Mouse (Mus musculus): ENCODE measurements at regions not wholly inside any gene's neighbourhood (a gene's known extent, or its start where the extent isn't known, plus 50 kb on each side); places are given as distances from the start of the nearest gene placed in this dataset.
A peak's percentile ranks its signal among the peaks of the same experiment; 100 is the strongest.

GRCm38 (mm10) chr10:118799767-118800166 is 70.2 kb downstream of the Dyrk2 start:
- H3K27ac ChIP-seq (ENCODE audit: insufficient read depth, low read depth, low read length, poor library complexity, severe bottlenecking): no peak overlapping the region
- H3K9me3 ChIP-seq (ENCODE audit: control insufficient read depth, insufficient read depth, low read depth, low read length): no peaks in the 10 kb centered on the region
- TF ChIP-seq MAFK (IDR thresholded peaks at IDR 0.05; ENCODE audit: insufficient read depth, low read depth, low read length) (no peak), HCFC1 (IDR thresholded peaks at IDR 0.05; ENCODE audit: borderline replicate concordance, insufficient read depth, low read length) (no peak), CHD2 (IDR thresholded peaks at IDR 0.05; ENCODE audit: low read depth, low read length) (no peak), ZC3H11A (IDR thresholded peaks at IDR 0.05; ENCODE audit: borderline replicate concordance, low read depth, low read length) (no peak), ZNF384 (IDR thresholded peaks at IDR 0.05; ENCODE audit: low read depth, low read length) (no peak)
- peaks cover 4 to 14% of the 10 kb centered on the region in 2 experiments; a peak in 2 of 4 replicates for H3K4me1 ChIP-seq (ENCODE audit: control insufficient read depth in 2 of 2, insufficient read depth in 2 of 2, low read length in 2 of 2, poor library complexity in 1 of 2)
- H3K36me3 ChIP-seq (ENCODE audit: control insufficient read depth, insufficient read depth, low read length, poor library complexity, severe bottlenecking): no peaks in the 10 kb centered on the region
- in situ Hi-C loops (cut with MboI; ENCODE audit: low sequenced_read_pairs in 2 of 2, unreplicated experiment in 2 of 2): no loop called here
- no peak for DNase-seq (ENCODE audit: low read depth, low spot score)
- H3K4me3 ChIP-seq (ENCODE audit: insufficient read depth in 1 of 2, low read depth in 1 of 2, low read length in 2 of 2, poor library complexity in 1 of 2, severe bottlenecking in 1 of 2): no peak overlapping the region
- H3K9ac ChIP-seq (ENCODE audit: insufficient read depth, low read depth, low read length, poor library complexity, severe bottlenecking): no peak overlapping the region

DNA sequence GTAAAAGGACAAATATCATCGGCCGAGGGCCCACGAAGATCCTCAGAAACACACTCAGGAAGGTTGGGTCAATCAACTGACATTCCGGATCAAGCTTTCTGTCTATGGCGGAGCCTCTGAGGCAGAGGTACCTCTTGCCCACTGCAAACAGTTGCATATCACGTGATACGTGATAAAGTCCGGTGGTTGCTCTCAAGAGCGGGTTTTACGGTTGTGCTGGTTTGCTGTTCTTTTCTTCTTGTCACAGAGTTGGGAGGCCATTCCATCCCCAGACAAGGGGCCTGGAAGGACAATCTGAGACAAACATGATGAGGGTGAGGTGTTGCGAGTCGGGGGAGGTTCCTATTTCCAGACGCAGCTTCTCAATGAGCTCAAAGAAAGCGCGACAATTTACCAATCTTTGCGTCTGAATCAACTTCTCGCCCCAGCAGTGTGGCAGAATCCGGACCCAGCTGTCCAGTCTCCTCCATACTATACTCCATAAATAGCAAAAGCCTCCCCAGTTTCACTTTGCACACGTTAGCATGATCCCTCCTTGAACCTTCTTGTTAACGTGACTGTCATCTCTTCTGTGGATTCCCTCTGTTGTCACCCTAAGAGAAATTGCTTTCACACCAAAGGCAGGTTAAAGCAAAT is 66.0 kb downstream of the Dyrk2 start:
- no peak overlapping the region for H3K9ac ChIP-seq (ENCODE audit: insufficient read depth, low read depth, low read length, poor library complexity, severe bottlenecking)
- TF ChIP-seq HCFC1 (IDR thresholded peaks at IDR 0.05; ENCODE audit: borderline replicate concordance, insufficient read depth, low read length): no peak
- no peak for TF ChIP-seq ZNF384 (IDR thresholded peaks at IDR 0.05; ENCODE audit: low read depth, low read length)
- TF ChIP-seq ZC3H11A (IDR thresholded peaks at IDR 0.05; ENCODE audit: borderline replicate concordance, low read depth, low read length): no peak
- TF ChIP-seq MAFK (IDR thresholded peaks at IDR 0.05; ENCODE audit: insufficient read depth, low read depth, low read length): no peak
- TF ChIP-seq CHD2 (IDR thresholded peaks at IDR 0.05; ENCODE audit: low read depth, low read length): no peak
- DNase-seq (ENCODE audit: low read depth, low spot score): no peak
- in situ Hi-C loops (cut with MboI; ENCODE audit: low sequenced_read_pairs in 2 of 2, unreplicated experiment in 2 of 2): no loop called here
- no peaks in the 10 kb centered on the region for H3K36me3 ChIP-seq (ENCODE audit: control insufficient read depth, insufficient read depth, low read length, poor library complexity, severe bottlenecking)
- peaks cover 5 to 15% of the 10 kb centered on the region in 2 experiments; a peak in 2 of 4 replicates for H3K4me1 ChIP-seq (ENCODE audit: control insufficient read depth in 2 of 2, insufficient read depth in 2 of 2, low read length in 2 of 2, poor library complexity in 1 of 2)
- H3K4me3 ChIP-seq (ENCODE audit: insufficient read depth in 1 of 2, low read depth in 1 of 2, low read length in 2 of 2, poor library complexity in 1 of 2, severe bottlenecking in 1 of 2): peak overlapping the region; percentile 0 to 29; a peak in 1 of 4 replicates
- H3K9me3 ChIP-seq (ENCODE audit: control insufficient read depth, insufficient read depth, low read depth, low read length): no peaks in the 10 kb centered on the region
- H3K27ac ChIP-seq (ENCODE audit: insufficient read depth, low read depth, low read length, poor library complexity, severe bottlenecking): no peak overlapping the region

DNA sequence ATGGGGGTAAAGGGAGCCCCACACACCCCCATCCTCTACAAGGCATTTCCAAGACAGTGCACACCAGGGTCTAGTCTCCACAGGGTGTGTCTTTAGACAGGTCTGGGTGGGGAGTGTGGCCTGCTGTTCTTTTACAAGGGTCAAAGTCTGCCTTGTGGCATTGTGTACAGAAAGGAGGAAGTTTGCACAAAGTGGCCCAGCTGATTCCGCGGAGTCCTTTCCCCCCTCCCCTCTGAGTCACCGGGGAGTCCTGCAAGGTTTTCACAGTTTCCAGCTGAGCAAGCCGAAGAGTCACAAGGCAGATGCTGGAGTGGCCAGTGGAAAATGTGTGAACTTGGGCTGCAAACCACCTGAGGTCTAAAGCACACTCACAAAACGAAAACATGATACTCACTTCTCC is 65.4 kb downstream of the Dyrk2 start:
- H3K27ac ChIP-seq (ENCODE audit: insufficient read depth, low read depth, low read length, poor library complexity, severe bottlenecking): no peak overlapping the region
- no peak overlapping the region for H3K9ac ChIP-seq (ENCODE audit: insufficient read depth, low read depth, low read length, poor library complexity, severe bottlenecking)
- no peaks in the 10 kb centered on the region for H3K9me3 ChIP-seq (ENCODE audit: control insufficient read depth, insufficient read depth, low read depth, low read length)
- TF ChIP-seq HCFC1 (IDR thresholded peaks at IDR 0.05; ENCODE audit: borderline replicate concordance, insufficient read depth, low read length) (no peak), ZC3H11A (IDR thresholded peaks at IDR 0.05; ENCODE audit: borderline replicate concordance, low read depth, low read length) (no peak), CHD2 (IDR thresholded peaks at IDR 0.05; ENCODE audit: low read depth, low read length) (no peak), MAFK (IDR thresholded peaks at IDR 0.05; ENCODE audit: insufficient read depth, low read depth, low read length) (no peak), ZNF384 (IDR thresholded peaks at IDR 0.05; ENCODE audit: low read depth, low read length) (no peak)
- peaks cover 5 to 15% of the 10 kb centered on the region in 2 experiments; a peak in 2 of 4 replicates for H3K4me1 ChIP-seq (ENCODE audit: control insufficient read depth in 2 of 2, insufficient read depth in 2 of 2, low read length in 2 of 2, poor library complexity in 1 of 2)
- DNase-seq (ENCODE audit: low read depth, low spot score): no peak
- in situ Hi-C loops (cut with MboI; ENCODE audit: low sequenced_read_pairs in 2 of 2, unreplicated experiment in 2 of 2): no loop called here
- H3K36me3 ChIP-seq (ENCODE audit: control insufficient read depth, insufficient read depth, low read length, poor library complexity, severe bottlenecking): no peaks in the 10 kb centered on the region
- H3K4me3 ChIP-seq (ENCODE audit: insufficient read depth in 1 of 2, low read depth in 1 of 2, low read length in 2 of 2, poor library complexity in 1 of 2, severe bottlenecking in 1 of 2): no peak overlapping the region

Measured in ES-E14 (cell line).